Mouse (Mus musculus): ENCODE measurements around the gene Cnnm1. TPM values are rescaled to one million over a fixed set of nuclear protein-coding genes. Genes with fewer than 3 reads are reported as not detected.
A peak's percentile ranks its signal among the peaks of the same experiment; 100 is the strongest.

Cnnm1 gene
- total RNA-seq, 4 experiments from 2014 or later: 0.07 to 0.11 (median 0.08) TPM; not detected in 1

DNA sequence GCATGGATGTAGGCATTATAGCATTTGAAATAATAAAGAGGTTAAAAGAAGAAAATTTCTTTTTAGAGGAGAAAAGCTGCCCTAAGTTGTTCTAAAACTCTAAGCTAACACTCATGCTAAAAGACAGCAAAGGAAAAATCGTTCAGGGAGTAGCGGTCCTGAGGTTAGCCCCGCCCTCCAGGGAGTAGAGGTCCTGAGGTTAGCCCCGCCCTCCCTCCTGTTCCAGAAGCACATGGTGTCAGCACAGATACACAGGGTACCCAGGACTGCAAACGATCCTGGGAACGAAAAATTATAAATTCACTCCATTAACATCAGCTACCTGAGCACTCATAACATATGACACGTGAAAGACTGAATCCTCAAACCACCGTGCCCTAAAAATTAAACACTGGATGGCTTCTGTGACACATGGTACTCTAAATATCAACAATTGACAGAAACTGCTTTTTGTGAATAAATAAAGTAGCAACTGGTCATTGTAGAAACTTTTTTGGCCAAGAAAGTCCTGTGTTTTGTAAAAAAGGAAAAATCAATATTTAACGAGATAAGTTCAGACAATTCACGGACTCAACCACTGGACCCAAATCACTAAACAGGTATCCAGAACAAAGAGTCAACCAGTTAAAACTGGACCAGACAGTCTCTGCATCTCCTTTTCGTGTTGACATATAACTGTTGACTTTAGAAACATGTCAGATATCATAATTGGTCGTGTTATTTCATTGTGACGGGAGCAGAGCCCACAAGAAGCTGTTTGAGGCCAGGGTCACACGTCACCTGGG is 70.4 kb downstream of the Cnnm1 start:
- no peak for DNase-seq (ENCODE audit: low spot score in 2 of 2)

DNA sequence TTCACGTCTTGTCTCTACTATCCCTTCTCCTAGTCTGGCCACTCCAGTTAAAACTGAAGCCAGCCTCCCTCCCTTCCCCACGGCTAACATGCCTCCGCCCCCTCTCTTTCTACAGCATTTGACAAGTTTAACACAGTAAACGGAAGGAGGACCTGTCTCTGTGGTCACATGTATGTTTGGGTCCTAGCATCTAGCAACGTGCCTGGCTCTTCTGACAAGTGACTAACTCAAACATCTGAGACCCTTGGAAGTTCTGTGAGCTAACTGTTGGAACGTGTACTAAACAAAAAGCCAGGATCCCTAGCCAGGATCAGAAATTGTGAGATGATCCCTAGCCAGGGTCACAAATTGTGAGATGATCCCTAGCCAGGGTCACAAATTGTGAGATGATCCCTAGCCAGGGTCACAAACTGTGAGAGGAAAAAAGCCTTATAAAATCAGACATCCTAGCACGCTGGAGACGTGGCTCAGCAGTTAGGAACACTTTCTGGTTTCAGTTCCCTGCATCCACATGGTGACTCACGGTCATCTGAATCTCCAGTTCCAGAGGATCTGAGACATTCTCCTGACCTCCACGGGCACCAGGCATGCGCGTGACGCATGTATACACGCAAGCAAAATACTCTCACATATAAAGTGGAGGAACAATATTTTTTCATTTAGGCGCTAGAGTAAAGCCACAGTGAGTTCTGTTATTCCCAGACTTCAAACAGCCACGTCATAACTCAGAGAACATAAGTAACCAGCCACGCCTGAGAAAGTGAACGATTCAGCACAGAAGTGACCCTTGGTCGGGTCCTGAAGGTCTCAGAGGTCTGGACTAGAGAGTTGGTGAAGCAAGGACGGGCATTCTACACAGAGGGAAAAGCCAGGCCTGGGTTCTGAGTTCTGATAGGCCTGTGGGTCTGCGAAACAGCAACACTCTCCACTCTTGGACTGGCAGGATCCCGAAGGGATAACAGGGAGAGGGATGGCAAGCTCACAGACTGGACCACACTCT is 71.7 kb downstream of the Cnnm1 start:
- no peak for DNase-seq (ENCODE audit: low spot score in 2 of 2)

DNA sequence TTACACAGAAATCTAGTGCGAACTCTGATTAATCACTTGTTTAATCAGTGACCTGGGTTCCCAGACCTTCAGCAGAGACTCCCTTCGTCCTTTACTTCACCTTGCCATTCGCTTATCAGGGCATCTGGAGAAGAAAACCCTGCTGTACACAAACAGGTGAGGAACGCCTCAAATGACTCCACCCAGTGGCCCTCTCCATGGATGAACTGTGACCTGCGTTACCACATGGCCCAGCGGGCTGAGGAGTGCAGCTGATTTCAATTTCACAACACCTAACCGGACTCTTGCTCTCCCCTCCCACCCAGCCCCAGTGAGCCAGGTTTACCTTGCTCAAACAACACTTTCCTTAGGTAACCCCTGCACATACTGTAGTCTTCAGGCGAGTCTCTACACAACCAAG is 73.6 kb downstream of the Cnnm1 start:
- DNase-seq (ENCODE audit: low spot score in 2 of 2): no peak

DNA sequence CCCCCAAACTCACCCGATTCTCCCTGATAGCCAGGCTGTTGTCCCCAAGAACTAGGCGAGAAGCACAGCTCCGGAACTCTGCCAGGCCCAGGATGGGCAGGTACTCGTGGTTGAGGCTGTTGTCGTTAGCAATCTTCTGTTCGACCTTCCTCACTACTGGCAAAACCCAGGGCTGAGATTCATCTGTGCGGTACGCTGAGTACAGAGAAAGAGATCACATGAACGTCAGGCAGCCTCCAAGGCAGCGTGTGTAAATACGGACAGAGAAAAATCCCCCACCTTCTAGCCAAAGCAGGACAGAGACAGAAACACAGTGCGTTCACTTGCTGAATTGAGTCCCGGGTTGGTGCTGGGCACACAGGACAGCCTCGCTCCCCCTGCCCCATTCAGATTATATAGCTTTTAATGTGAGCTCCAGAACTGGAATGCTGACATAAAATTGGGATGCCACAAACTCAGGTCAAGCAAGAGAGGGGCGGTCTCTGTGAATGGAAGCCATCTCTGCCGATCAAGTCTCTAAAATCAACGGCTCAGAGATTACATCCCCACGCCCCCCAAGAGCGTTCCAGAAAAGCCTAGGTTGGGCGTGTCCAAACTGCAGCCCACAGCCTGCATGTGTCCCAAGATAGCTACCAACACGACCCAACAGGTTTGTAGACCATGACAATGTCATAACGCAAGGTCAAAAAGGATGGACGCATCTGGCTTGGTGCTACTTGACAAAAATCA is 75.6 kb downstream of the Cnnm1 start:
- DNase-seq (ENCODE audit: low spot score in 2 of 2): no peak

DNA sequence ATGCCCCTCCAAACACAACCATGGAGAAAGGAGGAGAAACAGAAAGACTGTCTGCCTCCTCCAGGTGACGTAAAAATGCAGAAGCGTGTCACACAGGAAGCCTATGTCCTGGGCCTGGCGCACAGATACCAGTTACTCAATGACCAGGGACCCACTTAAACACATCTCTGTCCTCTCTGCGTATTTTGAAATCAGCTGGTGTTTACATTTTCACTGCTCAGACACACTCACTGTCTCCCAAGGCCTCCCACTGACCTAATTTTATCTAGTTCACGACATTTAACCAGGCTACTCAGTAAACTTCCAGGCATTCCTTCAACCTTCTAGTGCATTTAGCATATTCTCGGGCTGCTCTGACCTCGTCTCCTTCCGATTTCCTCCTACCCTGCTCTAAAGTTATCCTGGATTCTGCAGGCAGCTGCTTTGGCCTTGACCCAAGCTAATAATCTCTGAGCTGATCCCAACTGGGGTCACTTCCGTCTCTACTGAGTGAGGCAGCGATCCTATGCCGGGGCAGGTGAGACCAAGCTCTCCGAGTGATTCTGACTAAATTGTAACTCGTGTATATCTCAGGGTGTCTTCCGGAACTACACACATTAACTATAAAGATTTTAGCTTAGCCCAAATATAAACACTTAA is 76.3 kb downstream of the Cnnm1 start:
- DNase-seq (ENCODE audit: low spot score in 2 of 2): no peak

DNA sequence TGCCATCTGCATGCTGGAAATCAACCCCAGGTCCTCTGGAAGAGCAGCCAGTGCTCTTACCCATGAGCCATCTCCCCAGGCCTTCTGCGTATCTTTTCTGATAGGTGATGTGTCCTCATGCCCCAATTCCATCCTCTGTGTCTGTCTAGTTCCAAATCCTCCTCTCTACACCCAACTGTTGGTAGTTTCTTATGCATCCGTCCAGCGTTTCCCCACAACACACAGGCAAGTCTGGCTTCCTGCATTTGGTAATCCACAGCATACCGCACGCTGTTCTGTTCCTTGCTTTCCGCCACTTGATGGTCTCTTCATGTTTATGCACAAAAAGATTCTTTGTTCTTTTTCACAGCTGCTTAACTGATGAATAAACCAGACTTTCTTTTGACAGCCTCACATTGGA is 77.1 kb downstream of the Cnnm1 start:
- no peak for DNase-seq (ENCODE audit: low spot score in 2 of 2)

DNA sequence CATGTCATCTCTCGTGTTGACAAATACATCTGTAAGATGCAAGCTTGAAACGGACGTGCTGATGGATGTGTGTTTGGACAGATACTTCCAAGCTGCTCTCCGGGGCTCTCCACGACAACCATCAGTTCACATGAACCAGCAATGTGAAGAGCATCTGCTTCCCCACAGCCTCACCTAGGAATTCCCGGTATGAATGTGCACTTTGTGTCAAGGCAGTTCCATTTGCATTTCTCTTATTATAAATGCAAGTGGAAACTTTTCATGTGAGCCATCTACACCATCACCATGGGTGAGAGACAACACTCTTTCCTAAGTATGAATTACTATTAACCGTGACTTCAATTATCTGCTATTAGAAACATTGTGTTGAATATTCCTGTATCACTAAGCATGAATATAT is 77.6 kb downstream of the Cnnm1 start:
- DNase-seq (ENCODE audit: low spot score in 2 of 2): no peak

DNA sequence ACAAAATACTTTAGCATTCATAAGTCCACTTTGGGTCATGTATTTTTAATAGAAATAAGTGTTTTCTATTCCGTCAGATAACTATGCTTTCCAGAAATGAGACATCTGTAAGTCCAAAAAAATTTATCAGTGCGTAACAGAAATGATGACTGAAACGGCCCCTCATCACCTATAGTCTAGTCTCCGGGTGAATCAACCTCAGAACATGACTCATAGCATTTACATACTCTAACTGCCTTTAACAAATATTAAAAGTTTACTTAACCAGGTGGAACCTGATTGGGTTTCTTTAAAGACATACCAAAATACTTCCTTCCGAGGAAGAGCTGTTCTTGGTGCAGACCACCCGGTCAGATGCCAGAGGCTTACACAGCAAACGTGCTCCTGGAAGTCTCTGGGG is 78.0 kb downstream of the Cnnm1 start:
- DNase-seq (ENCODE audit: low spot score in 2 of 2): no peak

DNA sequence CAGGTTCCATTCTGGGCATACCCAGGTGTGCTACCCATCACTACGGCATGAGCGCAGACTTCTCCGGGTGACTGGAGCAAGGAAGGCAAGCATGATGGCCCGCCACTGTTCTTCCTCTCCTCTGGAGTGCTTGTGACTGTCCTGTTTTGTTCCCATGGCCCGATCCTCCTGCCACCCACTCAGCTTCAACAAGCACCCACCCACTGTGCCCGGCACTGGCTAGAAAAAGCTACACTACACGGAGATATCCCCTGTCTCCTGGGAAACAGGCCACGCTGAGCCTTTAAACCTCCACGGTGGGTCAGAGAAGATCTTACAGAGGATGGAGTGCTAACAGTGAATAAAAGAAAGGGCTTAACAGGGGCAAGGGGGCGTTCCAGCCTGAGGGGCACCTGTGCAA is 79.0 kb downstream of the Cnnm1 start:
- DNase-seq (ENCODE audit: low spot score in 2 of 2): no peak

DNA sequence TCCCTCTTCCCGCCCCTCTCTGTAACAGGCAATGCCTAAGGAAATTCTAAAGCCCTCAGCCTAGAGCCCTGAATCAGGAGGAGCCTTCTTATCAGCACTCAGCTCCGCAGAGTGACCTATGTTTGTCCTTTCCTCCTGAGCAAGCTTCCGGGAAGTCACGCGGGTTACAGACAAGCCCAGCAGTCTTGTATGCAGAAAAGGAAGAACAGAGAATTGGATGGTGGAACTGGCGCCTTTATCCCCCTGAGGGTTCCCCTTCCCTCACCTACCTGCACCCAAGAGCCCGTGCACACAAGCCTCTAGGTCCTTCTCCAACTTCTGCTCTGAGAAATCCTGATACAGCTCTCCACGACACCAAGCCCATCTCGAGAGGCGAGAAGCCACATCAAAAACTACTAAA is 80.2 kb downstream of the Cnnm1 start:
- no peak for DNase-seq (ENCODE audit: low spot score in 2 of 2)

DNA sequence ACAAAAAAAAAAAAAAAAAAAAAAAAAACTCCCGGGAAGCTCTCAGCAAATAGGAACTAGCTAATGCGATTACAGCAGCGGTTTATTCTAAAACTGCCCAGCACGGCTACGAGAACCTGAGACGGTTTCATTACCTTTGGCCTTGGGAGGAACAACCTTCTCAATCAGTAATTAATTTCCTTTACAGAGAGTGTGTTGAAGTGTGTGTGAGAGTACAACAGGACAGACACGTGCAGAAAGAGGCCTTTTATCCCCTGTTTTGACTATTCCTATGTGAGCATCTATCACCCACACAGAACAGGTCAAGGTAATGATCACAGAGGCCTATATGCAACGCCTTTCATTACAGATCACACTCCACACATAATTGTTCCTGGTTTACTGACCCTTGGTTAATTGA is 81.1 kb downstream of the Cnnm1 start:
- DNase-seq (ENCODE audit: low spot score in 2 of 2): no peak

DNA sequence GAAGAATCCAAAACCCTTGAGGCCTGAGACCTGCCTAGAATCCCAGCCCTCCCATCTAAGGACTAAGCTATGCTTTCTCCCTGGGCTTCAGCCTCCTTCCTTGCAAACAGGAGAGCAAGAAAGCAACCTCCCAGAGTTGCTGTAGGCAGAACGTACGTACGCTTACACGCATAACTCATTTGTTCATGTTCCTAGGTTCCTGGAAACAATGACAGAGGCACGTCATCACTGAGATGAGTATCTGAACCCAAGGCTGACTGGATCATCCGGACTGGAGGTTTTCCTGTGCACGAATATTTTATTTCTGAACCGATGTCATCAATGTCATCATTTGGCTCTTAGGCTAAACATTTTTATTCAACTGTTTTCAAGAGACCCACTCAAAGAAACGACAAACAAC is 81.8 kb downstream of the Cnnm1 start:
- no peak for DNase-seq (ENCODE audit: low spot score in 2 of 2)

DNA sequence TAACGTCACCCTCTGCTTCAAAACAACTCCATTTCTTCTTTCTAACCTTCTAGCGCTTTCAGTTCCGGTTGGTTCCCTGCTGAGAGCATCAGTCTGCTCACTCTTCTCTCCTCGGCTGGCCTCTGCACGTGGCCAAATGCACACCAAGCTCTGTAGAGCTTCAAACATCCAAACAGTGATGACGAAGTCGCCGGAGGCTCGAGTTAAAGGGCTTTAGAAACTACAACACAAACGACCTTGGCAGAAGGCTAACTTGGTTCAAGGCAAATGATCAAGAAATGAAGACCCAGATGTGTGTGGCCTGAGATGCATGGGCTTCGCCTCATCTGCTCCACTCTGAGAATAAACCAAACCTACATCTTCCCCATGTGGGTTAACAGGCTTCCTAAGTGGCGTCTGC is 83.3 kb downstream of the Cnnm1 start:
- no peak for DNase-seq (ENCODE audit: low spot score in 2 of 2)

DNA sequence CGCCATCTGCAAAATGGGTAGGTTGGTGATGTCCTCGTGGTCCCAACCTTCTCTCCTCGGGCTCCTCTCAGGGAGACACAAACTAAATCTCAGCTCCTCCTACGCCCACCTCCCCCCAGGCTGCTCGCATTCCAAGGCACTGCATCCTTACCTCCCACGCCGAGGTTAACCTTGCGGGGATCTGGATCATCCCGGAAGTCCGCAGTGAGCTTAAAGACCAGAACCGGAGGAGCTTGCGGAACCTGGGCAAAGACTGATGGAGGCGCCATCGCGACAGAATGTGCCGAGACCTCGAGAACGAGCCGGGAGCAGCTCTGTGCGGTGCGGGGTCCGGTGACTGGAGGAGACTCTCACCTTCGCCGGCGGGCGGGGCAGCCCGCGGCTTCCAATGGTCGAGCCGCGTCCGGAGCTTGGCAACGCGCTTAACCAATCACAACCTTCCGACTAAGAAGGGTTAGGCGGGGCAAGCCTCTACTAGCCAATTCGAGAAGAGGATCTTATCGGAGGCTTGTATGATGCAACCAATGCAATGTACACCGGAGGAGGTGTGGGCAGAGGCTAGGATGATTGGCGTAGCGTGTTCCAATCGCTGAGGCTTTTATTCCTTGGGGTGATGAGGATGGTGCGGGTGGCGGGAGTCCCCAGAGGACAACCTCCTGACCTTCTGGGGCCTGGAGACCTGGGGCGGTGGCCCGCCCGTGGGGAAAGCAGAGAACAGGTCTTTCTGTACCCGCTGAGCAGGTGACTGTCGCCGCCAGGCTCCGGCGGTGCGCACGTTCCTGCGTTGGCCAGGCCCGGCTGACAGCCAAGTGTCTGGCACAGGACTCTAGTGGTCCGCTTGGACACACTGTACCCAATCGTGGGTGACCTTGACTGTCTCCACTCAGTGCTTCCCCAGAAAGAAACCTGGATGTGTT is 84.2 kb downstream of the Cnnm1 start, which contains the start of gene Got1:
Gene Got1, minus strand, starts transcription at position 419 of the 917 bp plus-strand sequence.
- peak; percentile 93 to 96 for DNase-seq (ENCODE audit: low spot score in 2 of 2)

DNA sequence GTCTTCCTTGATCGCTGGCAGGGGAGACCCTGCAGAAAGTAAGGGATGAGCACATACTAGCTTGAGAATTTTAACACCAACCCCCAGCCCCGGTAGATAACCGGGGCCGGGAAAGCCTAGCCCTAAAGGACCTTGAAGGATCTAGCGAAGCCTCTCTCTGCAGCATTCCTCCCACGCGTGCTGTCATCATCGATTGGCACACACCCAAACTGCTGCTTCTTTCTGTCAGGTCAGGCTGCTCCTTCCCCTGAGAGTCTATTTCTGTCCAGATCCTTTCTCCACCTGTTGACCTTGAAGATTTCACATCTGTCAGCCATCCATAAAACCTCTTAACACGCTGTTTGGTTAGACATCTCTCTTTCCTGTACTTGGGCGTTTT is 84.9 kb downstream of the Cnnm1 start:
- peak in 1 of 2 experiments; percentile 70 for DNase-seq (ENCODE audit: low spot score in 2 of 2)

DNA sequence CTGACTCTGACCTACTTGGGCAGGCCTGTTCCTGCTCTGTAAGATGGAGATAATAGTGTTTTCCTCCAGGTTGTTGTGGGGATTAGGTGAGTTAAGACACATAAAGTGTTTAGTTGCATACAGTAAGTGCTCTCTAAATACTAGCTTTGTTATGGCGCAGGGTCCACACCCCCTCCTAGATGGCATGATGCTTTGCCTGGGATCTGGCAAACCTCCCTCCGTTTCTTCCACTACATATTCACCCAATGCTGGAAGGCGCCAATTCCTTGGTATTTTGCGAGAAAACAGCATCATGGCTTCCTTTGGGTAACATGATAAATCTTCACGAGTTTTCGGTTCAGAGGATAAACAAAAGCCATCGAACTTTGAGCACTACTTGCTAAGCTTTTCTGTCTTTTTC is 85.3 kb downstream of the Cnnm1 start:
- no peak for DNase-seq (ENCODE audit: low spot score in 2 of 2)

DNA sequence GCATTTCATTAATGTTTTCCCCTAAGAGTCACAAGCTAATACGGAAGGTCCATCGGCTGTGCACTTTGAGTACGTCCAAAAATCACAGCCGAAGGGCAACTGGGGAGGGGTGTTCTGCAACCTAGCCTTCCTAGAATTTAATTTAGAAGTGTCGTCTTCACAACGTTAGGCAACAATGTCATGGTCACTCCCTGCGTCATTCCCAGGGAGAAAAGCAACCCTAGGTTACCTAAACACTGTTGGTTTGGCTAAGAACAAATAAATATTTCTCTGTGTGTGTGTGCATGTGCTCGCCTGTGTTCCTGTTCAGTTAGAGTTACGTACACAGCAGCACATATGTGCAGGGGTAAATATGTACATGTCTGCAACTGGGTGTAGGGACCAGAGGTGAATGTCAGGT is 85.8 kb downstream of the Cnnm1 start:
- no peak for DNase-seq (ENCODE audit: low spot score in 2 of 2)

DNA sequence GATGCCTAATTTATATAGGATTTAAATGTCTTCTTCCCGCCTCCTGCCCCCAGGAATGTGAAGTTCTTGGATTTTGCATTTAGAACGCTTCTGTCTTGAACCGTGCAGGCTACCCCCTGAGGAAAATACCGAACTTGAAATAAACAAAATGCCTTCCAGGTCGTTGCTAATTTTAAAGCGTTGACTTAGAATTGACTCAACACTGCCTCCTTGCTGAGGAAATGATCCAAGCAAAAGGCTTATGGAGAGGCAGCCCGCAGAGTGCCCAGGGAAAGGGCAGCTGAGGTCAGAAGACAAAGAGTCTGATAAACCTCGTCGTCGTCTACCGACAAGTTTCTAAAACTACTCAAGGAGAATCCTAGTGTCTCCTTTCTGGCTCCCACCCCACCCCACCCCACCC is 86.9 kb downstream of the Cnnm1 start:
- peak; percentile 22 to 48 for DNase-seq (ENCODE audit: low spot score in 2 of 2)

DNA sequence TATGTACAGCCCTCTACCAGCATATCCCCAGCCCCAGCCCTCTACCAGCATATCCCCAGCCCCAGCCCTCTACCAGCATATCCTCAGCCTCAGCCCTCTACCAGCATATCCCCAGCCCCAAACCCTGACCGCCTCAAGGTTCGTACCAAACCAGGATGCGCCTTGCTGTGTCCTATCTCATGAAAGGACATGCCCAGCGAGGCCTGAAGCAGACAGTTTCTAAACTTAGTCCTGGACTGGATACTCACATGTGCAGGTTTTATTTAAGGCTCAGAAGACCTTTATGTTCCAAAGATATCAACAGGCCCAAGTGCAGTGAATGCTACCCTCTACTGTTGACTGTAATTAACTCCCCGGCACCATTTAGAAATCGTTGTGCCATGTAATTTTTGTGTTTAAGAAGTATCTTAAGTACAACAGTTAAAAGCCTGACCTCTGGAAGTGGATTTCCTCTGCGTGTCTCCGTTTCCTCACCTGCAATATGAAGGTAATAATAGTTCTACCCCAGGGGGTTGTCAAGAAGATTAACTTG is 87.9 kb downstream of the Cnnm1 start:
- peak; percentile 27 to 53 for DNase-seq (ENCODE audit: low spot score in 2 of 2)
